Mouse (Mus musculus) hindbrain, embryonic 11.5 days (tissue): Measurements from ENCODE around the gene Slc22a16. TPM values are rescaled to one million over a fixed set of nuclear protein-coding genes. Genes with fewer than 3 reads are reported as not detected.
A peak's percentile ranks its signal among the peaks of the same experiment; 100 is the strongest.

ENCODE experiments used
- ATAC-seq: fragments of 200-750 bp; cut with Nextera tagmentation; 2 replicates; pipeline ENCODE4 v1.8.0; 2017; ENCODE audit warnings: mild to moderate bottlenecking, moderate TSS enrichment, moderate library complexity; ENCODE audit not compliant: low FRiP score
- DNase-seq: peaks from one replicate; pipeline ENCODE4 v3.0.0-alpha.2; 2015; ENCODE audit warnings: low spot score
- H3K27ac ChIP-seq: fragments of 300-500 bp; sonication (generic); 2 replicates; pipeline ENCODE4 v1.5.1; 2014; ENCODE audit warnings: mild to moderate bottlenecking, low read depth, low read length
- H3K27me3 ChIP-seq: fragments of 300-500 bp; sonication (generic); 2 replicates; pipeline ENCODE4 v1.6.1; 2014; ENCODE audit warnings: mild to moderate bottlenecking, low read length, moderate library complexity, mixed read lengths; ENCODE audit not compliant: control insufficient read depth, insufficient read depth
- H3K36me3 ChIP-seq: fragments of 300-500 bp; sonication (generic); 2 replicates; pipeline ENCODE4 v1.6.1; 2014; ENCODE audit warnings: mild to moderate bottlenecking, low read length, moderate library complexity, mixed read lengths; ENCODE audit not compliant: control insufficient read depth, insufficient read depth
- H3K4me1 ChIP-seq: fragments of 300-500 bp; sonication (generic); replicated peaks from 2 replicates; pipeline ENCODE4 v1.6.1; 2014; ENCODE audit warnings: low read length, mixed read lengths; ENCODE audit not compliant: control insufficient read depth, insufficient read depth
- H3K4me2 ChIP-seq: fragments of 300-500 bp; sonication (generic); replicated peaks from 2 replicates; pipeline ENCODE4 v1.6.1; 2014; ENCODE audit warnings: mild to moderate bottlenecking, low read depth, low read length
- H3K4me3 ChIP-seq: fragments of 300-500 bp; sonication (generic); 2 replicates; pipeline ENCODE4 v1.5.1; 2014; ENCODE audit warnings: low read depth, low read length
- H3K9ac ChIP-seq: fragments of 300-500 bp; sonication (generic); 2 replicates; pipeline ENCODE4 v1.6.1; 2014; ENCODE audit warnings: low read depth, low read length
- H3K9me3 ChIP-seq: fragments of 300-500 bp; sonication (generic); 2 replicates; pipeline ENCODE4 v1.6.1; 2016; ENCODE audit warnings: low read length; ENCODE audit not compliant: control insufficient read depth
- WGBS: fragments of 180-500 bp; shearing (Covaris S2); extraction: QIAGEN DNeasy Blood & Tissue Kit; methylation state at CpG from one replicate; pipeline ENCODE4 v1.1.7; 2014; 5-methylcytosine and 5-hydroxymethylcytosine counted together
- polyA plus RNA-seq: library from polyadenylated mRNA; unstranded; fragments of >200 nt; fragmentation: Nextera tagmentation; extraction: Ambion mirVana; gene quantifications from 2 replicates; pipeline ENCODE4 v1.2.1, GENCODE M21; 2014

Slc22a16 gene
- polyA plus RNA-seq, 1 experiment from 2014 or later, result not detected

GRCm38 (mm10) chr10:40629656-40630311 is 59.6 kb downstream of the Slc22a16 start, which contains the start of gene Ddo:
Ddo (plus strand) TSS chr10:40630011.
- no peak for ATAC-seq
- H3K4me3 ChIP-seq, result no peak within 1 kb of the TSS
- DNase-seq, result no peak
- no peak within 1 kb of the TSS for H3K9ac ChIP-seq
- WGBS, result 79% methylated on average over 8 of the region's 8 CpGs
- no peaks in the 10 kb centered on the region for H3K9me3 ChIP-seq
- no peaks in the 10 kb centered on the region for H3K36me3 ChIP-seq
- H3K4me1 ChIP-seq, result no peaks in the 10 kb centered on the region
- H3K27me3 ChIP-seq, result no peaks in the 10 kb centered on the region
- no peak within 1 kb of the TSS for H3K4me2 ChIP-seq
- H3K27ac ChIP-seq, result no peak within 1 kb of the TSS

DNA sequence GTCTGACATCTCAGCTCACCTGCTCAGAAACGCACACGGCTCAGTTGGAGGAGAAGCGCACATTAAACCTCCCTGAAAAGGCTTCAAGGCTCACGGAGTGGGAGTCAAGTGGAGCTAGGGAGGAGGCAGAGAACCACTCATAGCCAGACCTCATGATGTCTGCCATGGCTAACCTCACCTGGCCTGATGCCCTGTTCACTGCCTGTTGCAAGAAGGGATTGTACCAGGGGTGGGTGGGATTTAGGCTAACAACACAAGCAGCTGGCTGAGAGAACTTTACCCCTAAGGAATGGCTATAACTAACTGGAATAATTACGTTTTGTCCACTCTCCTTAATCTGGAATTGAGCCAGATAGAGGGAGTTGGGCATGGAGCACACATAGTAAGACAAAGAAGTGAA is 60.3 kb downstream of the Slc22a16 start:
- H3K4me2 ChIP-seq, result no peak overlapping the region
- DNase-seq, result no peak
- ATAC-seq, result no peak
- no peak overlapping the region for H3K9ac ChIP-seq
- no peak overlapping the region for H3K27ac ChIP-seq
- H3K4me3 ChIP-seq, result no peak overlapping the region
- H3K36me3 ChIP-seq, result no peaks in the 10 kb centered on the region
- H3K4me1 ChIP-seq, result no peaks in the 10 kb centered on the region
- WGBS, result 84% methylated on average over 5 of the region's 5 CpGs
- H3K9me3 ChIP-seq, result no peaks in the 10 kb centered on the region
- no peaks in the 10 kb centered on the region for H3K27me3 ChIP-seq

GRCm38 (mm10) chr10:40630961-40631360 is 60.8 kb downstream of the Slc22a16 start:
- Histone ChIP-seq H3K27me3 (no peaks in the 10 kb centered on the region), H3K9ac (no peak overlapping the region), H3K36me3 (no peaks in the 10 kb centered on the region), H3K27ac (no peak overlapping the region), H3K4me3 (no peak overlapping the region), H3K4me1 (no peaks in the 10 kb centered on the region), H3K4me2 (no peak overlapping the region), H3K9me3 (no peaks in the 10 kb centered on the region)
- ATAC-seq (no peak), DNase-seq (no peak)
- WGBS, result 79% methylated on average over 9 of the region's 9 CpGs

DNA sequence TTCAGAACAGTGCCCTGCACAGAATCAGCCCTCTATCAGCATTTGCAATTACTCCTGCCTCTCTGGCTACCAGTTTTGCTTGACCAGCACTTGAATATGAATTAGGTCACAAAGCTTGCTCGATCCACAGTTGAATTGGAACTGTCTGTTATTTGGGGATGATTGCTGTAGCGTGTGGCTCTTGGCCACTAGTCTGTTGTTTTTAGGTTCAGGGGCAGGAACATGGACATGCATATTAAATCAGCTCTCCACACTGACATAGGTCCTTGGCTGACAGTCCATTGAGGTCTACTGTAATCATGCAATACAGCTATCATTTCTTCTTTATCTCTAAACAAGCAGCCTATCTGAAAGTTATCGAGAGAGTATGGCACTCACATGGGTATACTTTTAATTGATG is 62.0 kb downstream of the Slc22a16 start:
- no peak for DNase-seq
- H3K9me3 ChIP-seq, result no peaks in the 10 kb centered on the region
- H3K36me3 ChIP-seq, result no peaks in the 10 kb centered on the region
- H3K4me2 ChIP-seq, result no peak overlapping the region
- no peak overlapping the region for H3K27ac ChIP-seq
- no peak overlapping the region for H3K4me3 ChIP-seq
- no peak overlapping the region for H3K9ac ChIP-seq
- no peaks in the 10 kb centered on the region for H3K4me1 ChIP-seq
- no peak for ATAC-seq
- no peaks in the 10 kb centered on the region for H3K27me3 ChIP-seq
- WGBS, result 87% methylated on average over 3 of the region's 3 CpGs

DNA sequence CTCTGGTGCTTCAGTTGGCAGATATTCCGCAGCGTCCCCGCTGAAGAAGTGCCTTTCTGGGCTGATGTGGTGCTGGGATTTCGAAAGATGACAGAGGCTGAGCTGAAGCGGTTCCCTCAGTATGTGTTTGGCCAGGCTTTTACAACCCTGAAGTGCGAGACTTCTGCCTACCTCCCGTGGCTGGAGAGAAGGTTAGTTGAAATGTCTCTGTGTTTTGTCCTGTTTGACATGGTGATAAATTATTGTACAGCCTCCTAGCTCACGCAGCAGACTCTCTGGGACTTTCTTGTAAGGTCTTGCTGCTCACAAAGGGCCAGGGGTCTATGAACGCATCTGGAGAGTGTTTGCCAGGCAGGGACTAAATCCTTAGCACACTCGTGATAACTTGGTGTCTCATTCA is 67.2 kb downstream of the Slc22a16 start:
- WGBS, result 48% methylated on average over 10 of the region's 10 CpGs
- no peak for DNase-seq

GRCm38 (mm10) chr10:40638276-40638675 is 68.1 kb downstream of the Slc22a16 start:
- no peak overlapping the region for H3K27ac ChIP-seq
- no peaks in the 10 kb centered on the region for H3K36me3 ChIP-seq
- ATAC-seq, result no peak
- no peak overlapping the region for H3K4me3 ChIP-seq
- H3K9ac ChIP-seq, result no peak overlapping the region
- peak; percentile 22 for DNase-seq
- no peak overlapping the region for H3K4me2 ChIP-seq
- no peaks in the 10 kb centered on the region for H3K9me3 ChIP-seq
- peaks cover 2% of the 10 kb centered on the region; the same call in 1 of the 2 replicates for H3K4me1 ChIP-seq
- H3K27me3 ChIP-seq, result no peaks in the 10 kb centered on the region
- 48% methylated on average over 7 of the region's 7 CpGs for whole genome bisulfite sequencing

More for the DNA sequence above, 67.2 kb downstream of the Slc22a16 start:
- H3K9ac ChIP-seq, result no peak overlapping the region
- no peaks in the 10 kb centered on the region for H3K27me3 ChIP-seq
- H3K36me3 ChIP-seq, result no peaks in the 10 kb centered on the region
- no peaks in the 10 kb centered on the region for H3K9me3 ChIP-seq
- H3K4me3 ChIP-seq, result no peak overlapping the region
- no peak overlapping the region for H3K4me2 ChIP-seq
- ATAC-seq, result no peak
- H3K4me1 ChIP-seq, result peaks cover 2% of the 10 kb centered on the region; the same call in 1 of the 2 replicates
- no peak overlapping the region for H3K27ac ChIP-seq

DNA sequence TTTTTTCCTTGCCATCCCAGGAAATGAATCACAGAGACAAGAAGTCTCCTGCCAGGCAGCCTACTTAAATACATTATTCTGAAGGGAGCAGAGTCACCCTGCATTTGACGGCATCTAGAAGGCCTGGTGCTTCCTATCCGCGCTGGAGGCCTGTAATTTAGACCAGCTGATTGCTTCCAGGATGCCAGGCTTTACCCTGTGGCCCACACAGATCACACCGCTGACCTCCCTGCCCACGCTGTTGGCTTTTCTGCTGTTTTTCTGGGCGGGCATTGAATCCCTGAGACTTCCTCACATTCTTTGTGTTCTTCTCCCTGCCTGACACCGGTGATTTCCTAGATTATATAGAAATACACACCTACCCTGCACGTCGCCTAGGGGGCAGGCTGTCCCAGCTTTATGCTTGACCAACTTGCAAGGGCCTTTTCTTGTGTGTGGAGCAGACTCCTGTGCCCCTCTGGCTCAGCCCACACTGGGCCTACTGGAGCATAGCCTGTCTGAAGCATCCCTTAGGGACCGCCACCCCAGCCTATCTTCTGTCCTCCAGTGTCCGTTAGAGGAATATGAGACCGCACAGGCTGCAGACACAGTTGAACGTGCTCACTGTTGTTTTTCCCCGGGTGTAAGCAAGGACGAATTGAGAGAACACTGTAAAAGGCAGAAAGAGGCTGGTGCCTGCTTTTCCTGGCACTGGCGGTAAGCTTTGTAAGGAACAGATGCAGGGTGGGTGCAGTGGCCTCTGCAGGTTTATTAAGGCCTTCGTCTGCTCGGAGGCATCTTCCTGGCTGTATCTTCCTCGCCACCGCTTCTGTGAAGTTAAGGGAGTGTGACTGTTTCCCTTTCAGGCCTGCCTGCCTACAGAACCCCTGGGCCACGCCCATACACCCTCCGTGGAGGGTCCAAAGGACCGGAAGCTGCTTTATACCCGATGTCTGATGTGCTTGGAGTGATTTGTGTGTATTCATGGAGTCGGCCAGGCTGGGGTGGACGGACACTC is 69.0 kb downstream of the Slc22a16 start:
- WGBS, result 49% methylated on average over 26 of the region's 26 CpGs
- Histone ChIP-seq H3K36me3 (no peaks in the 10 kb centered on the region), H3K4me3 (no peak overlapping the region), H3K9me3 (no peaks in the 10 kb centered on the region), H3K27ac (no peak overlapping the region), H3K9ac (no peak overlapping the region), H3K4me1 (peaks cover 2% of the 10 kb centered on the region; the same call in 1 of the 2 replicates), H3K27me3 (no peaks in the 10 kb centered on the region), H3K4me2 (no peak overlapping the region)
- ATAC-seq, result peak; percentile 57; the same call in 1 of the 2 replicates
- peak; percentile 40 for DNase-seq

DNA sequence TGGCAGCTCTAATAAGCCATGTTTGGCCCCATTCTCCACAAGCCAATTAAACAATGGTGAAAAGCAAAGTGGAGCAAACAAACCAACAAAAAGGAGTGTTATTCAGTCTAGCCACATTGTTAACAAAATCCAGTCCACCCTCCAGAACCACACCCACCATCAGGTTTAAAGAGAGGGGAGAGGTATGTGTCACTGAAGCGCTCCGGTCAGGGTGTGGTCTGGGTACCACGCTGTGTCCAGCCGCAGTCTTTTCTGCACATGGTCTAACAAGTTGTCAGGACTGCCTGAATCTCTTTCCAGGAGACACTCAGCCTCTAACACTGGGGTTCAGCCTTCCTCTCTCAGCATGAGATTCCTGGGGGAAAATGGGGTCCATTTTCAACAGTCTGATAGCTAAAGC is 70.3 kb downstream of the Slc22a16 start:
- WGBS, result 88% methylated on average over 4 of the region's 4 CpGs
- Histone ChIP-seq H3K27me3 (no peaks in the 10 kb centered on the region), H3K9ac (no peak overlapping the region), H3K9me3 (no peaks in the 10 kb centered on the region), H3K36me3 (no peaks in the 10 kb centered on the region), H3K4me1 (peaks cover 2% of the 10 kb centered on the region; the same call in 1 of the 2 replicates), H3K4me3 (no peak overlapping the region), H3K27ac (no peak overlapping the region), H3K4me2 (no peak overlapping the region)
- ATAC-seq, result no peak
- DNase-seq, result no peak
